Mouse (Mus musculus) myocyte (in vitro differentiated cells): ENCODE results near the gene Adam12. TPM values are rescaled to one million over a fixed set of nuclear protein-coding genes. Genes with fewer than 3 reads are reported as not detected.

ENCODE experiments used
- H3K27me3 ChIP-seq: one replicate; pipeline ENCODE4 v1.6.1; 2011; ENCODE audit not compliant: control insufficient read depth, insufficient read depth, insufficient read length
- H3K36me3 ChIP-seq: one replicate; pipeline ENCODE4 v1.6.1; 2011; ENCODE audit not compliant: control insufficient read depth, insufficient read depth
- H3K4me2 ChIP-seq: one replicate; pipeline ENCODE4 v1.6.1; 2011; ENCODE audit warnings: low read depth, control low read depth
- H3K4me3 ChIP-seq: one replicate; pipeline ENCODE4 v1.5.1; 2011; ENCODE audit warnings: mild to moderate bottlenecking, control low read depth, moderate library complexity
- H3K79me2 ChIP-seq: one replicate; pipeline ENCODE4 v1.6.1; 2011; ENCODE audit not compliant: control insufficient read depth, insufficient read depth
- H3ac ChIP-seq: one replicate; pipeline ENCODE4 v1.6.1; 2011; ENCODE audit not compliant: control insufficient read depth, insufficient read length
- CEBPB ChIP-seq: IDR thresholded peaks from 2 replicates; pipeline ENCODE4 v1.6.1; 2011; ENCODE audit warnings: mild to moderate bottlenecking, moderate library complexity; ENCODE audit not compliant: poor library complexity, insufficient read depth, severe bottlenecking
- E2F4 ChIP-seq: IDR thresholded peaks from one replicate; pipeline ENCODE4 v1.6.1; 2011; ENCODE audit warnings: mild to moderate bottlenecking, control low read depth, moderate library complexity; ENCODE audit not compliant: insufficient read depth
- MAX ChIP-seq: IDR thresholded peaks from one replicate; pipeline ENCODE4 v1.6.1; 2011; ENCODE audit warnings: low read depth, mild to moderate bottlenecking, control low read depth
- MYOD1 ChIP-seq, 3 experiments: IDR thresholded peaks; one replicate each; pipeline ENCODE4 v1.6.1; 2011; ENCODE audit warnings: control low read depth in 2 of 3, low read depth in 2 of 3, mild to moderate bottlenecking in 2 of 3, moderate library complexity in 1 of 3; ENCODE audit not compliant: insufficient read length in 2 of 3, control insufficient read depth in 1 of 3
- MYOG ChIP-seq, 3 experiments: IDR thresholded peaks; one replicate each; pipeline ENCODE4 v1.6.1; 2011; ENCODE audit warnings: control low read depth in 2 of 3, low read depth in 2 of 3, mild to moderate bottlenecking in 2 of 3; ENCODE audit not compliant: insufficient read length in 2 of 3, control insufficient read depth in 1 of 3, insufficient read depth in 1 of 3
- POLR2A ChIP-seq: IDR thresholded peaks from one replicate; pipeline ENCODE4 v1.6.1; 2011; ENCODE audit warnings: low read depth, mild to moderate bottlenecking, control low read depth, moderate library complexity; ENCODE audit not compliant: insufficient read length
- POLR2AphosphoS2 ChIP-seq: IDR thresholded peaks from one replicate; pipeline ENCODE4 v1.6.1; 2011; ENCODE audit warnings: low read depth, control low read depth; ENCODE audit not compliant: insufficient read length
- REST ChIP-seq: IDR thresholded peaks from one replicate; pipeline ENCODE4 v1.6.1; 2011; ENCODE audit warnings: mild to moderate bottlenecking, control low read depth, moderate library complexity; ENCODE audit not compliant: insufficient read depth, insufficient read length
- SRF ChIP-seq: IDR thresholded peaks from one replicate; pipeline ENCODE4 v1.6.1; 2011; ENCODE audit warnings: low read depth; ENCODE audit not compliant: control insufficient read depth, insufficient read length
- TCF12 ChIP-seq: IDR thresholded peaks from one replicate; pipeline ENCODE4 v1.6.1; 2011; ENCODE audit warnings: mild to moderate bottlenecking, control low read depth; ENCODE audit not compliant: poor library complexity, insufficient read depth, severe bottlenecking
- TCF3 ChIP-seq: IDR thresholded peaks from one replicate; pipeline ENCODE4 v1.6.1; 2011; ENCODE audit warnings: low read depth, control low read depth; ENCODE audit not compliant: insufficient read length
- USF1 ChIP-seq: IDR thresholded peaks from one replicate; pipeline ENCODE4 v1.6.1; 2011; ENCODE audit warnings: low read depth, mild to moderate bottlenecking, control low read depth, moderate library complexity
- polyA plus RNA-seq: library from polyadenylated mRNA; unstranded; fragments of >200 nt; fragmentation: generic; extraction: Trizol; gene quantifications from one replicate; pipeline ENCODE4 v1.2.1, GENCODE M21; 2012; ENCODE audit warnings: missing spikeins

The Adam12 gene
- polyA plus RNA-seq, 1 experiment, result 7.2 TPM

DNA sequence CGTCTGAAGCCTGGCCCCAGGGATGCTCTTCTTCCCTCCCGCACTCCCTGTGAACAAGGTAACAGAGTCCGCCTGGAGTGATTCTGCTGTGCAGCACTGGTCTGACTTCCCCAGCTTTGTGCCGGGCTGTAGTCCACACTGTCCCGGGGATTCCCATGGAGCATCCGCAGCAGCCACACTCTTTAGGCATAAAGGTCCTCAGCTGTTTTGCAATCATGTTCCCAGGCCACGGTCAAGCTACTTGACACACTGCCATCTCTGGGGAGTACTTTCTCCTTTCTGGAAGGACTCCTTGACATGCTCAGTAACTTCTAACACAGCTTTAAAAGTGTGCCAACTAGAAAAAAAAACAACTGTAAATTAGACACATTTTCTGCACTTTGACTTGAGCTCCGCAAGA is 116.5 kb downstream of the Adam12 start:
- Histone ChIP-seq H3K27me3 (no peaks in the 10 kb centered on the region), H3K4me3 (no peak overlapping the region), H3K79me2 (no peaks in the 10 kb centered on the region), H3ac (no peak overlapping the region), H3K36me3 (no peaks in the 10 kb centered on the region), H3K4me2 (peak overlapping the region; percentile 60)
- TF ChIP-seq POLR2AphosphoS2 (no peak), CEBPB (peak; percentile 80)

DNA sequence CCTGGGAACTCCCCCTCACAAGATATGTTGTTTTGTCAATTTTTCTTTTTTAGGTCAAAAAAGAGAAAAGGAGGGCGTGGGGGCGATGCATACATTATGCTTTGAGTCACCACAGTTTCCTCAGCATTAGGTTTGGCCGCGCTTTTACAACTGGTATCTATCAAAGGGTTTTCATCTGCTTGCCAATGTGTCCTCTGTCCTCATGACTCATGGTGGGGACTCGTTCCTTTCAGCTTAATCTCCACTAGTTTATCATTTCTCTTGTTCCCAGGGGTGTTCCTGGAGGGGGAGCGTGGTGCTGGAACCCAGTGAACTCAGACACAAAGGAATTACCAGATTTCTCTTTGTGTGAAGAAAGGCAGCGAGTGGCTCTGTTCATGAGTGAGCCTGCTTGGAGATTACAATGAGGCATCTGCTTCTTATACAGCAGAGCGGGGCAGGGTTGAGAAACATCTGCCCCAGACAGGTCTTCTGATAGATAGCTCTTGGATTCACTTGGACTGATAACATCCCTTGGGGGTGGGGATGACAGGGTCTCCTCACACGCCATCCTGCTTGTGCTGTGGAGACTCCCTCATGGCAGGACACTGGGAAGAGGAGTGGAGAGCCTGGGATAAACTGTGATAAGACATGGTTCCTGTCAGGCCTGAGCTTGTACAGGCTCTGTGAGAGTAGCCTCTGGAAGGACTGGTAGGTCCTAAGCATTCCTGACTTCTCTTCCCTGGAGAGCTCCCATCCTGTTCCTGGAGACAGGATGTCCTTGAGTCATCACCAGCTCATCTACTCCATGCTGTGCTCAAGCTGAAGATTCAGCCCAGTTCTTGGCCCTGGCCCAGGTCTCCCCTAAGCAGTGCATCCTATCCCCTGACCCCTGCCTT is 117.4 kb downstream of the Adam12 start:
- Histone ChIP-seq H3ac (no peak overlapping the region), H3K4me3 (no peak overlapping the region), H3K79me2 (no peaks in the 10 kb centered on the region), H3K36me3 (no peaks in the 10 kb centered on the region), H3K4me2 (peak overlapping the region; percentile 60), H3K27me3 (no peaks in the 10 kb centered on the region)
- TF ChIP-seq MYOG (IDR thresholded peaks at IDR 0.05; ENCODE audit: control insufficient read depth in 1 of 3, insufficient read depth in 1 of 3, insufficient read length in 2 of 3, low read depth in 2 of 3), result no peak
- TF ChIP-seq CEBPB, result no peak
- TF ChIP-seq MAX, result no peak

DNA sequence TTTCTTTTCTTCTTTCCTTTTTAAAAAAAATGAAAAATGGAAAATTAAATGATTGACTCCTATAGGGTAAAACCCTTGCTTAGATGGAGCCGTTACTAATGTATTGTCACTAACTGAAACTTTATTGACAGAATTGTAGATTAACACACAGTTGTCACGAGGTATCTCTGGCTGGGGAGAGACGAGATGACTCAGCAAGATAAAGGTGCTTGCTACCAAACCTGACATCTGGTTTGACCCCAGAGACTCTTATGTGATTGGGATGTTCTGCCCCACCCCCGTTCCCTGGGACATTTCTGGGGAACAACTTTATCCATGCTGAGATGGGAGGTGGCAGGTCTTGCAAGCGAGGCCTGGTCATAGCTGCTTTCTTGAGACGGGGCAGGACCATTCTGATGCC is 118.1 kb downstream of the Adam12 start:
- no peaks in the 10 kb centered on the region for H3K79me2 ChIP-seq
- H3K4me2 ChIP-seq, result peak overlapping the region; percentile 60
- no peak for TF ChIP-seq POLR2A
- TF ChIP-seq MAX, result no peak
- H3ac ChIP-seq, result no peak overlapping the region
- no peaks in the 10 kb centered on the region for H3K36me3 ChIP-seq
- H3K4me3 ChIP-seq, result no peak overlapping the region
- H3K27me3 ChIP-seq, result no peaks in the 10 kb centered on the region

DNA sequence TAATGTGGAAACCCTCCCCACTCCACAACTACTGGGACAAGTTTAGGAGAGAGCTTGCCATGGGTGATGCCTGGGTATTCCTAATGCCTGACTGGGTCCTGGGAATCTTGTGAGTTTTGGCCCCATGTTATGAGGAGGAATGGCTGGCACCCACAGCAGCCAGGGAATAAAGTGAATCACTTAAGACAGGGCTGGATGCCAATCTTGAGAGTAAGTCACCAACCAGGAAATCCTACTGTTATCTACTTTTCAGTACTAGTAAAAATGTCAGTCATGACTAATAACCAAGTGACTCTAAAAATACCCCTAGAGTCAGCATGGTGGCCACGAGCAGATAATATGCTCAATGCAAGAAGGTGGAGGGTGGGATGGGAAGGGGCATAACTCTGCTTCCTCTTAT is 121.8 kb downstream of the Adam12 start:
- TF ChIP-seq CEBPB, result no peak
- Histone ChIP-seq H3ac (no peak overlapping the region), H3K4me2 (peak overlapping the region; percentile 60)

DNA sequence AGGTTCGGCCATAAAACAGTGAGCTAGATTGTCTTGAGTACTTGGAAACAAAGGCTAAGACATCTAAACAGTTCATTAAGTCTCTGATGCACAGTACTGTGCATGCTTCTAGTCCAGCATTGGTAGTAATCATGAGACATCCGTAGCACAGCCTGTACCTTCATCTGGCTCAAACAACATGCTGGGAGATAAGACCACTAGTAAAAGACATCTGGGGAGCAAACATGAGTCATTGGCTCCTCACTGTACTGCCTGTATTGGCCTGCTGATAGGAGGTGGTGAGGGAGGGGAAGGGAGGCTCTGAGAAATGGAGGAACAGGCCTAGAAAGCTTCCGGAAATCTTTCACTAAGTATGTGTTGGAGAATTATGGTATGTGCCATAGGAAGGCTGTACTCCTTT is 124.1 kb downstream of the Adam12 start:
- Histone ChIP-seq H3K4me3 (no peak overlapping the region), H3K27me3 (no peaks in the 10 kb centered on the region), H3K79me2 (no peaks in the 10 kb centered on the region), H3K36me3 (no peaks in the 10 kb centered on the region), H3K4me2 (no peak overlapping the region), H3ac (no peak overlapping the region)
- TF ChIP-seq TCF3 (no peak), REST (no peak), CEBPB (no peak), SRF (no peak), POLR2AphosphoS2 (no peak), MYOG (IDR thresholded peaks at IDR 0.05; ENCODE audit: control insufficient read depth in 1 of 3, insufficient read depth in 1 of 3, insufficient read length in 2 of 3, low read depth in 2 of 3) (no peak), MAX (no peak), MYOD1 (IDR thresholded peaks at IDR 0.05; ENCODE audit: control insufficient read depth in 1 of 3, insufficient read length in 2 of 3, low read depth in 2 of 3) (no peak), USF1 (no peak), TCF12 (no peak)

More for the DNA sequence above, 121.8 kb downstream of the Adam12 start:
- Histone ChIP-seq H3K4me3 (no peak overlapping the region), H3K27me3 (no peaks in the 10 kb centered on the region), H3K79me2 (no peaks in the 10 kb centered on the region), H3K36me3 (no peaks in the 10 kb centered on the region)

DNA sequence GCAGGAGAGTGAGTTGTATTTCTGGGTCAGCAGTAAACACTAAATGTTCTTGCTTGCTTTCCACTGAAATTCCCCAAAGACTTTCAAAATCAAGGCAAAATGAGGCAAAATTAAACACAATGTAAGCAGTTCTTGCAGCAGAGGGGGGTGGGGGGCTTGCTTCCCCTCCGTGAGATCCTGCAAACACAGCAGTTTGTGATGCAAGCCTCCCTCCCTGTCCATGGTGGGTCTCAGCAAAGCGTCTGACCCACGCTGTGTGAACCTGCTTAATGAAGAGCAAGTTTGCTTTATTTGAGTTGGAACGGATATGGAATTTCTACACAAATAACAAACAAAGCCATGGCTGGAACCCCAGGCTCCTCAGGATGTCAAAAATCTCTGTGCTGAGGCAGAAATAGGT is 132.9 kb downstream of the Adam12 start:
- no peak overlapping the region for H3K4me2 ChIP-seq
- no peaks in the 10 kb centered on the region for H3K36me3 ChIP-seq
- H3ac ChIP-seq, result no peak overlapping the region
- TF ChIP-seq USF1, result no peak
- TF ChIP-seq SRF, result no peak
- no peak for TF ChIP-seq TCF3
- no peak for TF ChIP-seq E2F4
- no peak for TF ChIP-seq MAX
- no peak overlapping the region for H3K4me3 ChIP-seq
- H3K27me3 ChIP-seq, result no peaks in the 10 kb centered on the region
- H3K79me2 ChIP-seq, result no peaks in the 10 kb centered on the region
